In the genomic region with DNA sequence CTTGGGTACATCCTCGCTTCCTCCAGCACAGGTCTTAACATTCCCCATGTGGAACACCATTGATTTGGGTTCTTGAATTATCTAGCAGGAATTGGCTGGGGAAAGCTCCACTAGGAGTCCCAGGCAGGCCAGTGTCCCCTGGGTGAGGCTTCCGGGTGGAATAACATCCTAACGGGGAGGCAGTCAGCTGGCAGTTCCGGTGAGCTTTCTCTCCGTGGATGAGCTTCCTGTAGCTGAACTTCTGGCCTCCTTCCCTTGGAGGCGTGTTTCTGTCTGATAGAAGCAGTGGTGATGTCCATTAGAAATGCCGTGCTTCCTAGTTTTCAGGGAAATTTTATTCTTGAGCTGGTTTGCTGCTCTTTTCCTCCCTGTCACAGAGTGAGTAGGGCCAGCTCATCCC, we compare ENCODE assay signal across 21 mouse cellular contexts. TPM values are rescaled to one million over a fixed set of nuclear protein-coding genes. Genes with fewer than 3 reads are reported as not detected.
DNase-seq lines count a peak whose midpoint lies in the region; ATAC-seq and TF ChIP-seq lines count a peak whose summit lies in the region.
"Had no signal": no experiment of that assay in that cellular context is flagged by ENCODE, and none has a peak within 500 bp of the region (broad histone marks: within the 10 kb centered on the region; RNA-seq: fewer than 3 reads in every experiment).

No protein-coding gene starts in this region.

- H3K9me3 ChIP-seq in heart, postnatal 0 days (replicated peaks; ENCODE audit: control insufficient read depth, low read length): no peaks in the 10 kb centered on the region
- no peaks in the 10 kb centered on the region for H3K9me3 ChIP-seq in intestine, embryonic 15.5 days
- no peaks in the 10 kb centered on the region for H3K9me3 ChIP-seq in midbrain, embryonic 11.5 days (ENCODE audit: control insufficient read depth, low read length)
- H3K9me3 ChIP-seq: embryonic facial prominence, embryonic 15.5 days; forebrain, embryonic 10.5 days; limb, embryonic 12.5 days had no signal

- H3K36me3 ChIP-seq in heart, postnatal 0 days (replicated peaks; ENCODE audit: control insufficient read depth, insufficient read depth, low read length): peaks cover 41% of the 10 kb centered on the region
- no peaks in the 10 kb centered on the region for H3K36me3 ChIP-seq in heart, adult 2 months (ENCODE audit: control insufficient read depth, insufficient read depth, low read length)
- peaks cover 6% of the 10 kb centered on the region; the same call in 1 of the 2 replicates for H3K36me3 ChIP-seq in intestine, embryonic 15.5 days
- H3K36me3 ChIP-seq in small intestine, adult 2 months (ENCODE audit: control insufficient read depth, insufficient read depth, low read length): peaks cover 11% of the 10 kb centered on the region
- H3K36me3 ChIP-seq in midbrain, embryonic 11.5 days (ENCODE audit: control insufficient read depth, insufficient read depth, low read length): peaks cover 6% of the 10 kb centered on the region

- H3K79me2 ChIP-seq in heart, adult 2 months (replicated peaks; ENCODE audit: control insufficient read depth, insufficient read depth, low read length): no peaks in the 10 kb centered on the region

- no peak overlapping the region for H3K4me2 ChIP-seq in heart, postnatal 0 days (ENCODE audit: low read depth, low read length)
- H3K4me2 ChIP-seq in intestine, embryonic 15.5 days (replicated peaks): no peak overlapping the region
- no peak overlapping the region for H3K4me2 ChIP-seq in midbrain, embryonic 11.5 days
- H3K4me2 ChIP-seq: embryonic facial prominence, embryonic 15.5 days; hindbrain, embryonic 14.5 days; limb, embryonic 12.5 days had no signal

- intact Hi-C loops in heart, adult 2 months (cut with DNase I): no loop called here

- H3K27me3 ChIP-seq in heart, postnatal 0 days (ENCODE audit: control insufficient read depth, insufficient read depth, low read length): no peaks in the 10 kb centered on the region
- no peaks in the 10 kb centered on the region for H3K27me3 ChIP-seq in heart, adult 2 months (ENCODE audit: control insufficient read depth, insufficient read depth, low read length)
- H3K27me3 ChIP-seq in intestine, embryonic 15.5 days (replicated peaks): no peaks in the 10 kb centered on the region
- no peaks in the 10 kb centered on the region for H3K27me3 ChIP-seq in small intestine, adult 2 months (ENCODE audit: control insufficient read depth, insufficient read depth, low read length)
- no peaks in the 10 kb centered on the region for H3K27me3 ChIP-seq in midbrain, embryonic 11.5 days (ENCODE audit: control insufficient read depth, insufficient read depth, low read length)
- H3K27me3 ChIP-seq: embryonic facial prominence, embryonic 15.5 days; limb, embryonic 12.5 days had no signal

- ATAC-seq in heart, postnatal 0 days (ENCODE audit: insufficient read depth, low read depth): no peak
- ATAC-seq in intestine, embryonic 15.5 days: no peak
- no peak for ATAC-seq in midbrain, embryonic 11.5 days (ENCODE audit: low FRiP score)
- ATAC-seq: midbrain, embryonic 16.5 days had no signal

- WGBS in heart, postnatal 0 days: 65% methylated on average over 7 of the region's 7 CpGs
- 57% methylated on average over 7 of the region's 7 CpGs for WGBS in heart, adult 2 months
- WGBS in intestine, embryonic 15.5 days: 79% methylated on average over 7 of the region's 7 CpGs
- 60% methylated on average over 7 of the region's 7 CpGs for WGBS in small intestine, adult 2 months
- WGBS in midbrain, embryonic 11.5 days: 90% methylated on average over 7 of the region's 7 CpGs

- no peak for DNase-seq in heart, postnatal 0 days (ENCODE audit: low spot score)
- DNase-seq in heart, adult 2 months: no peak
- DNase-seq in lung, postnatal 10 days: peak; percentile 22
- no peak for DNase-seq in lung, postnatal 14 days
- no peak for DNase-seq in midbrain, embryonic 11.5 days (ENCODE audit: low spot score, missing footprints)
- no peak for DNase-seq in gastrocnemius, postnatal 10 days
- DNase-seq: cerebellum, adult 9-11 months; gastrocnemius, postnatal 14 days; lung, adult 2 months; retina, postnatal 1 day; thymus, postnatal 36 days had no signal

- no peak for TF ChIP-seq EP300 in heart, postnatal 0 days (IDR thresholded peaks at IDR 0.05; ENCODE audit: low read depth)
- TF ChIP-seq EP300 in heart, adult 2 months (IDR thresholded peaks at IDR 0.05; ENCODE audit: insufficient read depth, low read depth, low read length): no peak

- no peak overlapping the region for H3K9ac ChIP-seq in heart, postnatal 0 days (replicated peaks; ENCODE audit: low read depth, low read length)
- H3K9ac ChIP-seq in heart, adult 2 months (ENCODE audit: low read depth, low read length): no peak overlapping the region
- H3K9ac ChIP-seq in intestine, embryonic 15.5 days: no peak overlapping the region
- no peak overlapping the region for H3K9ac ChIP-seq in midbrain, embryonic 11.5 days (ENCODE audit: low read length)
- H3K9ac ChIP-seq: embryonic facial prominence, embryonic 15.5 days; hindbrain, embryonic 14.5 days; limb, embryonic 12.5 days had no signal

- H3K4me1 ChIP-seq in heart, postnatal 0 days (ENCODE audit: control insufficient read depth, insufficient read depth): no peaks in the 10 kb centered on the region
- H3K4me1 ChIP-seq in heart, adult 2 months (ENCODE audit: control insufficient read depth, insufficient read depth, low read length): peaks cover 2% of the 10 kb centered on the region
- no peaks in the 10 kb centered on the region for H3K4me1 ChIP-seq in intestine, embryonic 15.5 days (replicated peaks)
- peaks cover 20% of the 10 kb centered on the region; the same call in 1 of the 2 replicates for H3K4me1 ChIP-seq in small intestine, adult 2 months (ENCODE audit: control insufficient read depth, insufficient read depth, insufficient read length, low read length)
- no peaks in the 10 kb centered on the region for H3K4me1 ChIP-seq in midbrain, embryonic 11.5 days (ENCODE audit: control insufficient read depth, insufficient read depth, low read length)
- H3K4me1 ChIP-seq: forebrain, embryonic 10.5 days; limb, embryonic 12.5 days had no signal

- TF ChIP-seq CTCF in heart, postnatal 0 days (IDR thresholded peaks at IDR 0.05; ENCODE audit: low read depth): no peak
- no peak for TF ChIP-seq CTCF in heart, adult 2 months (IDR thresholded peaks at IDR 0.05)
- no peak for TF ChIP-seq CTCF in small intestine, adult 2 months (IDR thresholded peaks at IDR 0.05; ENCODE audit: extremely low read depth, insufficient read length, insufficient replicate concordance, low read depth, low read length)

- no peak for TF ChIP-seq POLR2A in heart, adult 2 months (IDR thresholded peaks at IDR 0.05; ENCODE audit: insufficient read depth, low read depth, low read length)
- TF ChIP-seq POLR2A in small intestine, adult 2 months (IDR thresholded peaks at IDR 0.05; ENCODE audit: low read depth, low read length): no peak

- peak overlapping the region; percentile 5; the same call in 1 of the 2 replicates for H3K27ac ChIP-seq in heart, postnatal 0 days (ENCODE audit: low read depth)
- no peak overlapping the region for H3K27ac ChIP-seq in heart, adult 2 months
- 0 out of 2 replicates have a peak overlapping the region, but pooled peaks have one; percentile 51 for H3K27ac ChIP-seq in intestine, embryonic 15.5 days
- H3K27ac ChIP-seq in small intestine, adult 2 months (ENCODE audit: insufficient read depth, low read depth, low read length): peak overlapping the region; percentile 25
- no peak overlapping the region for H3K27ac ChIP-seq in midbrain, embryonic 11.5 days (ENCODE audit: low read depth, low read length)
- H3K27ac ChIP-seq: embryonic facial prominence, embryonic 15.5 days; forebrain, embryonic 10.5 days; hindbrain, embryonic 14.5 days; limb, embryonic 12.5 days had no signal

- H3K4me3 ChIP-seq in heart, postnatal 0 days (ENCODE audit: low read depth, low read length): no peak overlapping the region
- H3K4me3 ChIP-seq in heart, adult 2 months: no peak overlapping the region
- H3K4me3 ChIP-seq in intestine, embryonic 15.5 days (replicated peaks): no peak overlapping the region
- no peak overlapping the region for H3K4me3 ChIP-seq in small intestine, adult 2 months (ENCODE audit: low read depth, low read length)
- no peak overlapping the region for H3K4me3 ChIP-seq in midbrain, embryonic 11.5 days (ENCODE audit: low read depth, low read length)
- H3K4me3 ChIP-seq: embryonic facial prominence, embryonic 15.5 days; forebrain, embryonic 10.5 days; limb, embryonic 12.5 days had no signal

RNA-seq across cellular contexts. Expression of gene Ccdc58, which starts 17.6 kb away (rescaled TPM):
- 20.9 and 28.4 TPM in 2 replicates for total RNA-seq in heart, postnatal 0 days (2014; rRNA removed; ENCODE audit: low replicate concordance)
- 79.2 and 82.6 TPM in 2 replicates for polyA plus RNA-seq in heart, postnatal 0 days (2015; fragmentation: Nextera tagmentation; extraction: Ambion mirVana)
- 10 to 100 TPM; 31.1 to 33.3 TPM for total RNA-seq in heart, adult 2 months (2021)
- 14.0 and 24.2 TPM in 2 replicates for polyA plus RNA-seq in heart, adult 2 months (2012; rRNA removed)
- polyA plus RNA-seq in intestine, embryonic 15.5 days (2015; fragmentation: Nextera tagmentation; extraction: Ambion mirVana): 111 and 125 TPM in 2 replicates
- 2.3 and 2.6 TPM in 2 replicates for polyA plus RNA-seq in small intestine, adult 2 months (2012; rRNA removed)
- 84.3 and 89.8 TPM in 2 replicates for polyA plus RNA-seq in midbrain, embryonic 11.5 days (2014; fragmentation: Nextera tagmentation; extraction: Ambion mirVana)
- total RNA-seq in gastrocnemius, postnatal 10 days (2021): 10 to 100 TPM; 36.4 to 42.3 TPM

RNA-seq across cellular contexts. Expression of gene Fam162a, which starts 17.7 kb away (rescaled TPM):
- total RNA-seq in heart, postnatal 0 days (2014; rRNA removed; ENCODE audit: low replicate concordance): 126 and 370 TPM in 2 replicates
- polyA plus RNA-seq in heart, postnatal 0 days (2015; fragmentation: Nextera tagmentation; extraction: Ambion mirVana): 755 and 772 TPM in 2 replicates
- 100 to 1,000 TPM; 212 to 248 TPM for total RNA-seq in heart, adult 2 months (2021)
- polyA plus RNA-seq in heart, adult 2 months (2012; rRNA removed): 95.0 and 98.5 TPM in 2 replicates
- polyA plus RNA-seq in intestine, embryonic 15.5 days (2015; fragmentation: Nextera tagmentation; extraction: Ambion mirVana): 465 and 500 TPM in 2 replicates
- 13.3 and 18.6 TPM in 2 replicates for polyA plus RNA-seq in small intestine, adult 2 months (2012; rRNA removed)
- polyA plus RNA-seq in midbrain, embryonic 11.5 days (2014; fragmentation: Nextera tagmentation; extraction: Ambion mirVana): 224 and 249 TPM in 2 replicates
- 100 to 1,000 TPM; 130 to 134 TPM for total RNA-seq in gastrocnemius, postnatal 10 days (2021)

RNA-seq across cellular contexts. Expression of gene Csta1, which starts 42.0 kb away (rescaled TPM):
- not detected in 2 replicates for total RNA-seq in heart, postnatal 0 days (2014; rRNA removed; ENCODE audit: low replicate concordance)
- not detected in 2 replicates for polyA plus RNA-seq in heart, postnatal 0 days (2015; fragmentation: Nextera tagmentation; extraction: Ambion mirVana)
- total RNA-seq in heart, adult 2 months (2021): not detected
- not detected in 2 replicates for polyA plus RNA-seq in heart, adult 2 months (2012; rRNA removed)
- 0.08 and 0.09 TPM in 2 replicates for polyA plus RNA-seq in intestine, embryonic 15.5 days (2015; fragmentation: Nextera tagmentation; extraction: Ambion mirVana)
- polyA plus RNA-seq in small intestine, adult 2 months (2012; rRNA removed): not detected in 2 replicates
- 0.06 and 0.12 TPM in 2 replicates for polyA plus RNA-seq in midbrain, embryonic 11.5 days (2014; fragmentation: Nextera tagmentation; extraction: Ambion mirVana)
- not detected for total RNA-seq in gastrocnemius, postnatal 10 days (2021)
- total RNA-seq: gastrocnemius, postnatal 14 days; left cerebral cortex, adult 8-10 months had no signal
- polyA plus RNA-seq: frontal cortex, adult 2 months; heart, embryonic 16.5 days; hindbrain, embryonic 14.5 days; midbrain, embryonic 16.5 days had no signal

RNA-seq across cellular contexts. Expression of gene Wdr5b, which starts 48.1 kb away (rescaled TPM):
- total RNA-seq in heart, postnatal 0 days (2014; rRNA removed; ENCODE audit: low replicate concordance): 5.4 and 7.8 TPM in 2 replicates
- polyA plus RNA-seq in heart, postnatal 0 days (2015; fragmentation: Nextera tagmentation; extraction: Ambion mirVana): 5.8 and 6.8 TPM in 2 replicates
- 1 to 10 TPM; 2.7 to 2.8 TPM for total RNA-seq in heart, adult 2 months (2021)
- 1.8 and 2.5 TPM in 2 replicates for polyA plus RNA-seq in heart, adult 2 months (2012; rRNA removed)
- polyA plus RNA-seq in intestine, embryonic 15.5 days (2015; fragmentation: Nextera tagmentation; extraction: Ambion mirVana): 7.0 and 7.8 TPM in 2 replicates
- polyA plus RNA-seq in small intestine, adult 2 months (2012; rRNA removed): 0.39 and 0.60 TPM in 2 replicates
- 12.0 and 15.5 TPM in 2 replicates for polyA plus RNA-seq in midbrain, embryonic 11.5 days (2014; fragmentation: Nextera tagmentation; extraction: Ambion mirVana)
- 1 to 10 TPM; 3.1 to 4.4 TPM for total RNA-seq in gastrocnemius, postnatal 10 days (2021)

Comparison
In these comparisons a context has a peak if more than half of its experiments do, and no peak if none do; other contexts are left out.
1. H3K27ac ChIP-seq: peak in heart, postnatal 0 days (single experiment), intestine, embryonic 15.5 days (single experiment) and small intestine, adult 2 months (single experiment); none in heart, adult 2 months (single experiment) and midbrain, embryonic 11.5 days (single experiment).